Mouse (Mus musculus) intestine, embryonic 16.5 days (tissue): ENCODE results near the gene Gsdma3. TPM values are rescaled to one million over a fixed set of nuclear protein-coding genes. Genes with fewer than 3 reads are reported as not detected.
A peak's percentile ranks its signal among the peaks of the same experiment; 100 is the strongest.

Experiments
- ATAC-seq: fragments of 200-750 bp; cut with Nextera tagmentation; 2 replicates; pipeline ENCODE4 v1.8.0; 2017; ENCODE audit warnings: moderate TSS enrichment, moderate library complexity
- H3K27ac ChIP-seq: fragments of 300-500 bp; sonication (generic); 2 replicates; pipeline ENCODE4 v1.5.1; 2014; ENCODE audit warnings: mild to moderate bottlenecking, low read length
- H3K27me3 ChIP-seq: fragments of 300-500 bp; sonication (generic); replicated peaks from 2 replicates; pipeline ENCODE4 v1.6.1; 2014; ENCODE audit warnings: low read length, control low read depth, mixed read lengths; ENCODE audit not compliant: control insufficient read depth, insufficient read depth
- H3K36me3 ChIP-seq: fragments of 300-500 bp; sonication (generic); 2 replicates; pipeline ENCODE4 v1.6.1; 2014; ENCODE audit warnings: low read length, control low read depth; ENCODE audit not compliant: control insufficient read depth, insufficient read depth
- H3K4me1 ChIP-seq: fragments of 300-500 bp; sonication (generic); 2 replicates; pipeline ENCODE4 v1.6.1; 2014; ENCODE audit warnings: low read length, control low read depth, mixed read lengths; ENCODE audit not compliant: control insufficient read depth, insufficient read depth
- H3K4me2 ChIP-seq: fragments of 300-500 bp; sonication (generic); 2 replicates; pipeline ENCODE4 v1.6.1; 2014; ENCODE audit warnings: low read depth, low read length, control low read depth
- H3K4me3 ChIP-seq: fragments of 300-500 bp; sonication (generic); 2 replicates; pipeline ENCODE4 v1.5.1; 2014; ENCODE audit warnings: mild to moderate bottlenecking, low read length
- H3K9ac ChIP-seq: fragments of 300-500 bp; sonication (generic); 2 replicates; pipeline ENCODE4 v1.6.1; 2014; ENCODE audit warnings: low read depth, low read length
- H3K9me3 ChIP-seq: fragments of 300-500 bp; sonication (generic); 2 replicates; pipeline ENCODE4 v1.6.1; 2016; ENCODE audit warnings: low read length, control low read depth; ENCODE audit not compliant: control insufficient read depth
- WGBS: fragments of 180-500 bp; shearing (Covaris S2); extraction: QIAGEN DNeasy Blood & Tissue Kit; methylation state at CpG from one replicate; pipeline ENCODE4 v1.1.7; 2014; 5-methylcytosine and 5-hydroxymethylcytosine counted together
- polyA plus RNA-seq: library from polyadenylated mRNA; unstranded; fragments of >200 nt; fragmentation: Nextera tagmentation; extraction: Ambion mirVana; gene quantifications from 2 replicates; pipeline ENCODE4 v1.2.1, GENCODE M21; 2015

Gene Gsdma3
- polyA plus RNA-seq, result not detected in 2 replicates

DNA sequence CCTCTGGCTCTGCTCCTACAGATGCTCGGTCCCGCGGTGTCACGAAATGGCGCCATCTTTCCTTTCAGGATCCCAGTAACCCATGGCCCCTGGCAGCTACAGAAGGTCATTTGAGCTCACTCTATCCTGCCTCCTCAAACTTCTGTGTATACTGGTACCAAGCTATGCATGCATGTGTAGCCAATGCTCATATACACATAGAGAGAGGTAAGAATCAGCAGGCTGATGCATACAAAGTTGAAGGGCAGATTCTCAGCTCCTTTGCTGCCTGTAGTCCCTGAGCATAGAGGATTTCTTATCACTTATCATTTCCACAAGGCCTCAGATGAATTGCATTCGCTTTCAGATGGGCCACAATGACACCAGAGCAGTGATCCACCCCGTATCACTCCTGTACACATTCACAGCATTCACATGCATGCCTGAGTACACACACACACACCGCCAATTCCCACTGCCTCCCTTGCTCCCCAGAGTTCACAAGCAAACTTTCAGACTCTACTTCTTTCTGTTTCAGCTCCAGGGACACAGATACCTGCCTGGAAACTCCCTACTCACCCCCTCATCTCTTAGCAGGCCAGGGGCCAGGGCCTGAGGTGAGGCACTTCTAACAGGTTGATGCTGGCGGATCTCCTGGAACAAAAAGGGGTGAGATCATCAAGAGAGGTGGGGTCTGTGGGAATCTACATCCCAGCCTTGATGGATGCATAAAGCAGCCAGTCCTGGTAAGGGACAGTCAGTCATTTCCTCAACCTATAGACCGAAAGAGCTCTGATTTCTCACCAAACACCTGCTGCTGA is at the start of gene Gsdma3, which contains the start of gene Gm12355:
Gene Gsdma3, plus strand, starts transcription at position 750 of the 800 bp plus-strand sequence.
Gene Gm12355, minus strand, starts transcription at position 51 of the 800 bp plus-strand sequence.
- H3K4me1 ChIP-seq, result no peaks in the 10 kb centered on the region
- H3K27me3 ChIP-seq, result no peaks in the 10 kb centered on the region
- no peaks in the 10 kb centered on the region for H3K36me3 ChIP-seq
- no peak within 1 kb of the TSS for H3K27ac ChIP-seq
- H3K9ac ChIP-seq, result no peak within 1 kb of the TSS
- ATAC-seq, result no peak
- WGBS, result 89% methylated on average over 10 of the region's 10 CpGs
- no peaks in the 10 kb centered on the region for H3K9me3 ChIP-seq
- no peak within 1 kb of the TSS for H3K4me3 ChIP-seq
- no peak within 1 kb of the TSS for H3K4me2 ChIP-seq

DNA sequence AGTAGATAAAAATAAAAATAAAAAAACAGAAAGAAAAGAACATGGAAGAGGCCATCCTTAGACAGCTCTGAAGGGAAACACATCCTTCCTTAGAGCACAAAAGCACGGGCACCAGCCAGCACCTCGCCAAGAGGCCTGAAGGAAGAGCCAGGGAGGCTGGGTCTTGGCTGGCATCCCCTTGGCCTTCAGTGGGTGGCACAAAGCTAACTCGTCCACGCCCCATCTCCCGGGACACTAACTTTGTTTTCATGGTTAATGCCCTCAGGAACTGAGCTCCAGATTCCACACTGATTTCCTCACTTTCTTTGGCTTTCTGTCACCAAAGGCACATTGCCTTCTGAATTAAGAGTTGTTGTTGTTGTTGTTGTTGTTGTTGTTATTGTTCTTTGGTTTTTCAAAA is 48.4 kb upstream of the Gsdma3 start:
- no peaks in the 10 kb centered on the region for H3K27me3 ChIP-seq
- no peaks in the 10 kb centered on the region for H3K36me3 ChIP-seq
- peaks cover 13% of the 10 kb centered on the region for H3K4me1 ChIP-seq
- no peak for ATAC-seq
- H3K27ac ChIP-seq, result no peak overlapping the region
- H3K4me3 ChIP-seq, result no peak overlapping the region
- no peak overlapping the region for H3K4me2 ChIP-seq
- no peaks in the 10 kb centered on the region for H3K9me3 ChIP-seq
- WGBS, result 92% methylated on average over 5 of the region's 5 CpGs
- H3K9ac ChIP-seq, result no peak overlapping the region

DNA sequence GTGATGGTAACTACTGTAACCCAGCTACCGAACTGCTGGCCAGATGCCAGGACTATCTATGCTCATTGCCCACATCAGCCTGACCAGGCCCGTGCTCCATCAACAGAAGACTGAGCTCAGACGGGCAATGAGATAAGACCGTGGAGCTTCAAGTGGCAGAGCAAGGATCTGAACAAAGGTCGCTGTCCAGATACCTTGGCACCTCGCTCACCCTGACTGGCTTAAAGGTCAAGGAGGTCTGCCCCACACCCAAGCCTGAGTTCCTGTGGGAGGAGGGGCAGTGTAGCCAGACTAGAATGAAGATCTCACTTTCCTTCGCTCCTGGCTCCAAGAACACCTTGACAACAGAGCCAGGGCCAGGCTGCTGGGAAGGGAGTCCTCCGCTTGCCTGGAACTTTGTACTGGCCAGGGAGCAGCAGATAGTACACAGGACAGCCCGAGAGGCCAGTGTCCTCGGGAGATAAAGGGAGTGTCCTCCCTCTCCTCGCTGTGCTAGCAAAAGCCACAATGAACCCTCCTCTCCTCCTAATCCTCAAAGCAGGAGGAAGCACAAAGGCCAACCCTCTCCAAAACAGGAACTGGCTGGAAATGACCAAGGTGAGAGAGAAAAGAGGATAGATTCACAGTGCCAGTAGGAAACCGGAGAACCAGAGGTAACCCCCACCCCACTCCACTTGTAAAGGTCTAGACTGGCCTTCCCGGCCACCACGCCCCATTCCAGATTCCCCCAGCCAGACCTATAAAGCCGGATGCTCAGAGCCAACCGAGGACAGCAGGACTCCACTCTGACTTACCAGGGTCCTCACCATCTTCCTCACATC is 45.6 kb upstream of the Gsdma3 start:
- H3K4me1 ChIP-seq, result peaks cover 35% of the 10 kb centered on the region
- H3K4me2 ChIP-seq, result 0 out of 2 replicates have a peak overlapping the region, but pooled peaks have one; percentile 7
- no peaks in the 10 kb centered on the region for H3K9me3 ChIP-seq
- H3K27ac ChIP-seq, result peak overlapping the region; percentile 67
- peak; percentile 72 for ATAC-seq
- no peaks in the 10 kb centered on the region; the same call in 1 of the 2 replicates for H3K36me3 ChIP-seq
- H3K9ac ChIP-seq, result peak overlapping the region; percentile 12; the same call in 1 of the 2 replicates
- no peaks in the 10 kb centered on the region for H3K27me3 ChIP-seq
- no peak overlapping the region for H3K4me3 ChIP-seq
- 56% methylated on average over 16 of the region's 16 CpGs for WGBS

DNA sequence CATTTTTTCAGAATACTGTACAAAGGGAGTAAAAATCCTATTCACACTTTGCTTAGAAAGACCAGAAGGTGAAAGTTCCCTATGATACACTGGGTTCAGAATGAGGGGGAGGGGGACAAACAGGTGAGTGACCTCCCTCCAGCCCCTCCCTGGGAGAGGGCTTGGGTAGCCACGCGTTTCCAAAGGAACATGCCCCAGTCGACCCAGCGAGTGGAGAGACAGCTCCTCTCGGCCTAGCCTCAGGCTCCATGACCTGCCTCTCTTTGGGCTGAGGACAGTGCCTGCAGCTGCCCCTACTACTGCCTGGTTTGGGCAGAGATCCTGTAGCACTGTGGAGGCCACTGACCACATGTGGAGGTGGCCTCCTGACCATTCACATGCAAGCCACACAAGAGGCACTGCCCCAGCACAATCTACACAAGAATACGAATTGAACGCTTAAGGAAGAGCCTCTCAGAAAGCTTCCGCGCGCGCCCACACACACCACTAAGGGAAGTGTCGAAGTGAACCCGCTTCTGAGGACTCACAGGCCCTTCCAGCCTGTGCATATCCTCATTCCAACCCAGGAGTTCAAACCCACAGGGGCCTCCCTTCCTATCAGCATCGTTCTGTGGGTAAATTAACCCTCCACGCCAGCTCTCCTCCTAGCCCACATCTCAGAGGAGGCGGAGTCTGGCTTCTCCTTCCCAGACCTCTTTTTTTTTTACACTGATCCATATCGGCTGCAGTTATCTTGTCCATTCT is 44.7 kb upstream of the Gsdma3 start:
- H3K4me2 ChIP-seq, result no peak overlapping the region
- H3K36me3 ChIP-seq, result no peaks in the 10 kb centered on the region; the same call in 1 of the 2 replicates
- H3K27ac ChIP-seq, result peak overlapping the region; percentile 67
- ATAC-seq, result no peak
- no peaks in the 10 kb centered on the region for H3K9me3 ChIP-seq
- no peak overlapping the region for H3K4me3 ChIP-seq
- no peak overlapping the region for H3K9ac ChIP-seq
- peaks cover 44% of the 10 kb centered on the region for H3K4me1 ChIP-seq
- 58% methylated on average over 17 of the region's 17 CpGs for WGBS
- H3K27me3 ChIP-seq, result no peaks in the 10 kb centered on the region

DNA sequence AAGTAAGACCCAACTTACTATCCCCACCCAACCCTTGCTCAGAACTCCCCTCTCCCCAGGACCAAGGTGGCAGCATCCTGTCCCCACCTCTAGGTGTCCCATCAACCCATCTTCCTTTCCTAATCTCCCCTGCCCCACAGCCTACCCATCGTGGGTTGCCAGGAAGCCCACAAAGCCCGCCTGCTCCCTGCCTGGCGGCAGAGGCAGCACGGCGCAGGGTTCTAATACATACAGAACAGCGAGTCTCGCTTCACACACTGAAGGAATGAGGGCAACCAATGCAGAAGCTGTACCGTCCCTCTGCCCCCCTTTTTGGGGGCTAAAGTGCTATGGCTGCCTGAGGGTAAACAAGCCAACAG is 44.2 kb upstream of the Gsdma3 start:
- no peak for ATAC-seq
- Histone ChIP-seq H3K4me3 (no peak overlapping the region), H3K4me2 (no peak overlapping the region), H3K4me1 (peaks cover 44% of the 10 kb centered on the region), H3K9me3 (no peaks in the 10 kb centered on the region), H3K27ac (peak overlapping the region; percentile 27; the same call in 1 of the 2 replicates), H3K9ac (no peak overlapping the region), H3K36me3 (no peaks in the 10 kb centered on the region; the same call in 1 of the 2 replicates), H3K27me3 (no peaks in the 10 kb centered on the region)
- WGBS, result 78% methylated on average over 8 of the region's 8 CpGs

DNA sequence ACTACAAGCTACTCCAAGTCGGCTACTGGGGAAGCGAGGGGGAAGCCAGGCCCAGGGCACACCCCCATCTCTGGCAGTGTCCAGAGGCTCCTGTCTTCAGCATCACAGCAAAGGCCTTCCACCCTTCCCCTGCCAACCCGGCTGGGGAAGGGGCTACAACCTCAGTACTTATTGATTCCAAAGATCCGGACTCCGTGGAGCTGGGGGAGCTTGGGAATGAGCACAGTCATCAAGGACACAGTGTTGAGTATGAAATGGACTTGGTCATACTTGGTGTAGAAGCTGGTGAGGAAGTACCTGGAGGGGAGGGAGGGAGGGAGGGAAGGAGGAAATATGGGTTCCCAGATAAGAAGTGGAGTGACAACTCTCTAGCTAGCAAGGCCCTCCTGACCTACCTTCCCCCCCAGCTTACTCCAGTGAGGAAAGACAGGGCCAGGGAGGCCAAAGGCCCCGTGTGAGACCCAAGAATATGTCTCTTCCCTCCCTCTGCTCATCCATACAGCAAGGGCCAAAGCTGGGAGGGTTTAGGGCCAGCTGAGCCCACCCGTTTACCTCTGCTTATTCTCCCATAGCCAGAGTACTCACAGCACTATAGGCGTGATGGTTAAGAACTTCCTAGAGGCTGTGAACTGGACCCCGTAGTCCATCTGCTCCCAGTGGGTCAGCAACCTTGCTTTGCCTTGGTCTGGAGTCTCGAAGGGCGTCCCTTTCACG is 43.5 kb upstream of the Gsdma3 start:
- WGBS, result 81% methylated on average over 12 of the region's 12 CpGs
- Histone ChIP-seq H3K4me2 (no peak overlapping the region), H3K27ac (peak overlapping the region; percentile 72)

DNA sequence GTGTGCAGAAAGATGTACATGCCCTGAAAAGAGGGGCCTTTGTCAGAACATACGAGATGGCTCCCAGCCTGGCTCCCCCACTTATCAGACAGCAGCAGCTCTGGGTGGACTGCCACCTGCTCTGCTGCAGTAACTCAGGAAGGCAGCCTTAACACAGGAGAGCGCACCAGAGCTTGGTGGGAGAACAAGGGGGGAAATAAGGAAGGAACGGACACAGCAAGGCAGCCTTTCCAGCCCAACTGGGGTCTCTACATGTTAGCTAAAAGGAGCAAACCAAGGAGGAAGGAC is 43.0 kb upstream of the Gsdma3 start:
- Histone ChIP-seq H3K9me3 (no peaks in the 10 kb centered on the region), H3K4me2 (no peak overlapping the region), H3K27ac (peak overlapping the region; percentile 72), H3K4me1 (peaks cover 50% of the 10 kb centered on the region), H3K9ac (no peak overlapping the region; the same call in 1 of the 2 replicates), H3K27me3 (no peaks in the 10 kb centered on the region), H3K4me3 (no peak overlapping the region), H3K36me3 (no peaks in the 10 kb centered on the region; the same call in 1 of the 2 replicates)
- ATAC-seq, result no peak
- WGBS, result 85% methylated on average over 3 of the region's 3 CpGs

More for the DNA sequence above, 43.5 kb upstream of the Gsdma3 start:
- no peak overlapping the region for H3K4me3 ChIP-seq
- peaks cover 47% of the 10 kb centered on the region for H3K4me1 ChIP-seq
- ATAC-seq, result peak; percentile 47
- no peaks in the 10 kb centered on the region; the same call in 1 of the 2 replicates for H3K36me3 ChIP-seq
- H3K27me3 ChIP-seq, result no peaks in the 10 kb centered on the region
- H3K9me3 ChIP-seq, result no peaks in the 10 kb centered on the region
- no peak overlapping the region; the same call in 1 of the 2 replicates for H3K9ac ChIP-seq

DNA sequence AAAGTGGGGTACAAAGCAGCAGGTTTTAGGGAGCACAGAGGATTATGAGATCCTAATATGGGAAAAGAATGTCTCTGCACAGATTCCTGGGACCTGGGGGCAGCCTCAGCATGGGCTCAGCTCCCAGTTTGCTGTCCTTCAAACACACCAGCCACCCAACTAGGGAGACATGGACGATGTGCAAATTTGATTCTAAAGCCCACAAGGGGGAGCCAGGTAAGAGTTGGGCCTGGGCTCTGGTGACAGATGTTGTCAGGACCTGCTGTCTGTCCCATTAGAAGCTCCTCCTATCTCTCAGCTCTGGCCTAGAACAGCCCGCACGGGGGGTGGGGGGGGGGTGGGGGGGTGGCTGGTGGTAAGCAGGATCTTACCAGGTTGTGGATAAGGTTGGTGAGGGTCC is 42.6 kb upstream of the Gsdma3 start:
- Histone ChIP-seq H3K4me1 (peaks cover 53% of the 10 kb centered on the region), H3K4me3 (no peak overlapping the region), H3K9ac (no peak overlapping the region), H3K36me3 (no peaks in the 10 kb centered on the region; the same call in 1 of the 2 replicates), H3K9me3 (no peaks in the 10 kb centered on the region), H3K27me3 (no peaks in the 10 kb centered on the region), H3K27ac (peak overlapping the region; percentile 72), H3K4me2 (no peak overlapping the region)
- WGBS, result 35% methylated on average over 3 of the region's 3 CpGs
- no peak for ATAC-seq
